Mouse (Mus musculus): ENCODE results near the gene Slc25a11. TPM values are rescaled to one million over a fixed set of nuclear protein-coding genes. Genes with fewer than 3 reads are reported as not detected.

Gene Slc25a11
- total RNA-seq, 1 experiment, result 97.4 TPM

GRCm38 (mm10) chr11:70596094-70596493 is 51.2 kb downstream of the Slc25a11 start:
- DNase-seq (ENCODE audit: low read depth, low spot score), result no peak
- Histone ChIP-seq H3K4me1 (ENCODE audit: control insufficient read depth in 2 of 2, insufficient read depth in 2 of 2, low read length in 2 of 2, poor library complexity in 1 of 2) (peaks cover 0 to 2% of the 10 kb centered on the region in 2 experiments; a peak in 1 of 4 replicates), H3K4me3 (ENCODE audit: insufficient read depth in 1 of 2, low read depth in 1 of 2, low read length in 2 of 2, poor library complexity in 1 of 2, severe bottlenecking in 1 of 2) (no peak overlapping the region), H3K27ac (ENCODE audit: insufficient read depth, low read depth, low read length, poor library complexity, severe bottlenecking) (no peak overlapping the region), H3K36me3 (ENCODE audit: control insufficient read depth, insufficient read depth, low read length, poor library complexity, severe bottlenecking) (peaks cover 10% of the 10 kb centered on the region; the same call in 1 of the 2 replicates), H3K9me3 (ENCODE audit: control insufficient read depth, insufficient read depth, low read depth, low read length) (no peaks in the 10 kb centered on the region), H3K9ac (ENCODE audit: insufficient read depth, low read depth, low read length, poor library complexity, severe bottlenecking) (no peak overlapping the region)
- TF ChIP-seq CHD2 (IDR thresholded peaks at IDR 0.05; ENCODE audit: low read depth, low read length), result no peak
- no peak for TF ChIP-seq ZC3H11A (IDR thresholded peaks at IDR 0.05; ENCODE audit: borderline replicate concordance, low read depth, low read length)
- no peak for TF ChIP-seq HCFC1 (IDR thresholded peaks at IDR 0.05; ENCODE audit: borderline replicate concordance, insufficient read depth, low read length)
- in situ Hi-C loops (cut with MboI; ENCODE audit: low sequenced_read_pairs in 2 of 2, unreplicated experiment in 2 of 2), result no loop called here

GRCm38 (mm10) chr11:70595638-70596037 is 51.6 kb downstream of the Slc25a11 start:
- no peak for TF ChIP-seq ZNF384 (IDR thresholded peaks at IDR 0.05; ENCODE audit: low read depth, low read length)
- no peak for TF ChIP-seq HCFC1 (IDR thresholded peaks at IDR 0.05; ENCODE audit: borderline replicate concordance, insufficient read depth, low read length)
- no peak for TF ChIP-seq MAFK (IDR thresholded peaks at IDR 0.05; ENCODE audit: insufficient read depth, low read depth, low read length)
- TF ChIP-seq ZC3H11A (IDR thresholded peaks at IDR 0.05; ENCODE audit: borderline replicate concordance, low read depth, low read length), result no peak
- no peak for TF ChIP-seq CHD2 (IDR thresholded peaks at IDR 0.05; ENCODE audit: low read depth, low read length)
- peaks cover 0 to 2% of the 10 kb centered on the region in 2 experiments; a peak in 1 of 4 replicates for H3K4me1 ChIP-seq (ENCODE audit: control insufficient read depth in 2 of 2, insufficient read depth in 2 of 2, low read length in 2 of 2, poor library complexity in 1 of 2)
- no peak for DNase-seq (ENCODE audit: low read depth, low spot score)
- peaks cover 10% of the 10 kb centered on the region; the same call in 1 of the 2 replicates for H3K36me3 ChIP-seq (ENCODE audit: control insufficient read depth, insufficient read depth, low read length, poor library complexity, severe bottlenecking)
- no peak overlapping the region for H3K4me3 ChIP-seq (ENCODE audit: insufficient read depth in 1 of 2, low read depth in 1 of 2, low read length in 2 of 2, poor library complexity in 1 of 2, severe bottlenecking in 1 of 2)
- no peaks in the 10 kb centered on the region for H3K9me3 ChIP-seq (ENCODE audit: control insufficient read depth, insufficient read depth, low read depth, low read length)
- in situ Hi-C loops (cut with MboI; ENCODE audit: low sequenced_read_pairs in 2 of 2, unreplicated experiment in 2 of 2), result no loop called here
- no peak overlapping the region for H3K9ac ChIP-seq (ENCODE audit: insufficient read depth, low read depth, low read length, poor library complexity, severe bottlenecking)
- no peak overlapping the region for H3K27ac ChIP-seq (ENCODE audit: insufficient read depth, low read depth, low read length, poor library complexity, severe bottlenecking)

GRCm38 (mm10) chr11:70594253-70594989 is 52.9 kb downstream of the Slc25a11 start:
- Histone ChIP-seq H3K9me3 (ENCODE audit: control insufficient read depth, insufficient read depth, low read depth, low read length) (no peaks in the 10 kb centered on the region), H3K4me3 (ENCODE audit: insufficient read depth in 1 of 2, low read depth in 1 of 2, low read length in 2 of 2, poor library complexity in 1 of 2, severe bottlenecking in 1 of 2) (no peak overlapping the region), H3K4me1 (ENCODE audit: control insufficient read depth in 2 of 2, insufficient read depth in 2 of 2, low read length in 2 of 2, poor library complexity in 1 of 2) (peaks cover 0 to 2% of the 10 kb centered on the region in 2 experiments; a peak in 1 of 4 replicates), H3K36me3 (ENCODE audit: control insufficient read depth, insufficient read depth, low read length, poor library complexity, severe bottlenecking) (peaks cover 8% of the 10 kb centered on the region; the same call in 1 of the 2 replicates), H3K9ac (ENCODE audit: insufficient read depth, low read depth, low read length, poor library complexity, severe bottlenecking) (no peak overlapping the region), H3K27ac (ENCODE audit: insufficient read depth, low read depth, low read length, poor library complexity, severe bottlenecking) (no peak overlapping the region)
- no peak for DNase-seq (ENCODE audit: low read depth, low spot score)
- in situ Hi-C loops (cut with MboI; ENCODE audit: low sequenced_read_pairs in 2 of 2, unreplicated experiment in 2 of 2), result no loop called here
- TF ChIP-seq CHD2 (IDR thresholded peaks at IDR 0.05; ENCODE audit: low read depth, low read length) (no peak), ZNF384 (IDR thresholded peaks at IDR 0.05; ENCODE audit: low read depth, low read length) (no peak), HCFC1 (IDR thresholded peaks at IDR 0.05; ENCODE audit: borderline replicate concordance, insufficient read depth, low read length) (no peak), ZC3H11A (IDR thresholded peaks at IDR 0.05; ENCODE audit: borderline replicate concordance, low read depth, low read length) (no peak), MAFK (IDR thresholded peaks at IDR 0.05; ENCODE audit: insufficient read depth, low read depth, low read length) (no peak)

Other genes with a start within 250 kb of the Slc25a11 start
- 76.5 and 77.5 TPM in 2 replicates for gene Pelp1, start 237.4 kb downstream of the Slc25a11 start, total RNA-seq (2012; rRNA removed)
- 30.6 and 43.1 TPM in 2 replicates for gene Arrb2, start 214.8 kb downstream of the Slc25a11 start, total RNA-seq (2012; rRNA removed)
- 29.1 and 31.2 TPM in 2 replicates for gene Med11, start 195.6 kb downstream of the Slc25a11 start, total RNA-seq (2012; rRNA removed)
- 0.54 and 1.5 TPM in 2 replicates for gene Zmynd15, start 188.0 kb downstream of the Slc25a11 start, total RNA-seq (2012; rRNA removed)
- gene Cxcl16, start 187.5 kb downstream of the Slc25a11 start, total RNA-seq (2012; rRNA removed), result 2.9 and 6.6 TPM in 2 replicates
- 3.8 and 4.6 TPM in 2 replicates for gene Tm4sf5, start 142.2 kb downstream of the Slc25a11 start, total RNA-seq (2012; rRNA removed)
- not detected in 2 replicates for gene Vmo1, start 132.9 kb downstream of the Slc25a11 start, total RNA-seq (2012; rRNA removed)
- 0.42 and 0.54 TPM in 2 replicates for gene Gltpd2, start 128.3 kb downstream of the Slc25a11 start, total RNA-seq (2012; rRNA removed)
- 506 and 612 TPM in 2 replicates for gene Psmb6, start 122.1 kb downstream of the Slc25a11 start, total RNA-seq (2012; rRNA removed)
- gene Gm40193, start 114.5 kb downstream of the Slc25a11 start, total RNA-seq (2012; rRNA removed), result not detected in 2 replicates
- 4.4 and 6.3 TPM in 2 replicates for gene Pld2, start 107.4 kb downstream of the Slc25a11 start, total RNA-seq (2012; rRNA removed)
- 23.0 and 27.5 TPM in 2 replicates for gene Mink1, start 84.6 kb downstream of the Slc25a11 start, total RNA-seq (2012; rRNA removed)
- gene 4930544D05Rik, start 31.6 kb downstream of the Slc25a11 start, total RNA-seq (2012; rRNA removed), result 0.45 and 0.53 TPM in 2 replicates
- 1.2 TPM in 1 of 2 replicates, not detected in the other for gene Chrne, start 28.3 kb downstream of the Slc25a11 start, total RNA-seq (2012; rRNA removed)
- gene Gp1ba, start 8.4 kb downstream of the Slc25a11 start, total RNA-seq (2012; rRNA removed), result 0.45 and 0.85 TPM in 2 replicates
- gene Rnf167, start 244 bp downstream of the Slc25a11 start, total RNA-seq (2012; rRNA removed), result 113 and 157 TPM in 2 replicates
- 474 and 732 TPM in 2 replicates for gene Pfn1, start 7.2 kb upstream of the Slc25a11 start, total RNA-seq (2012; rRNA removed)
- 21.1 and 31.7 TPM in 2 replicates for gene Eno3, start 9.7 kb upstream of the Slc25a11 start, total RNA-seq (2012; rRNA removed)
- 68.0 and 74.5 TPM in 2 replicates for gene Spag7, start 21.9 kb upstream of the Slc25a11 start, total RNA-seq (2012; rRNA removed)
- 3.9 and 5.6 TPM in 2 replicates for gene Camta2, start 40.6 kb upstream of the Slc25a11 start, total RNA-seq (2012; rRNA removed)
- 0.48 and 1.2 TPM in 2 replicates for gene Inca1, start 52.7 kb upstream of the Slc25a11 start, total RNA-seq (2012; rRNA removed)
- 25.3 and 29.2 TPM in 2 replicates for gene Kif1c, start 53.1 kb upstream of the Slc25a11 start, total RNA-seq (2012; rRNA removed)
- 1.4 and 2.1 TPM in 2 replicates for gene Zfp3, start 116.7 kb upstream of the Slc25a11 start, total RNA-seq (2012; rRNA removed)
- gene Scimp, start 165.1 kb upstream of the Slc25a11 start, total RNA-seq (2012; rRNA removed), result not detected in 2 replicates
- gene Rabep1, start 197.3 kb upstream of the Slc25a11 start, total RNA-seq (2012; rRNA removed), result 29.0 and 38.8 TPM in 2 replicates